Mouse (Mus musculus): ENCODE measurements around the gene Lmntd1.
"Not testable (repeated sequence)": the region's sequence is repeated elsewhere in the genome, so short reads cannot be mapped to it uniquely, and the experiment has no call there.

Gene Lmntd1

DNA sequence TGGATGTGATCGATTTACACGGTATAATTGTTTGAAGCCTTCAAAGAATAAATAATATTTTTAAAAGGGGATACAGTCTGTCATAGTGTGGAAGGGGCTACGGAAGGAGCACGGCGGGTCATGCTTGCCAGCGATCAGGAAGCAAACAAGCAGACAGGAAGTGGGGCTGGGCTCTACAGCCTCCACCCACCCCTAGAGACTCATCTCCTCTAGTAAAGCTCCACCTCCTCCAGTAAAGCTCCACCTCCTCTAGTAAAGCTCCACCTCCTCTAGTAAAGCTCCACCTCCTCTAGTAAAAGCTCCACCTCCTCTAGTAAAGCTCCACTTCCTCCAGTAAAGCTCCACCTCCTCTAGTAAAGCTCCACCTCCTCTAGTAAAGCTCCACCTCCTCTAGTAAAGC, 276.6 kb downstream of the Lmntd1 start:
- DNase-seq = not testable (repeated sequence)

DNA sequence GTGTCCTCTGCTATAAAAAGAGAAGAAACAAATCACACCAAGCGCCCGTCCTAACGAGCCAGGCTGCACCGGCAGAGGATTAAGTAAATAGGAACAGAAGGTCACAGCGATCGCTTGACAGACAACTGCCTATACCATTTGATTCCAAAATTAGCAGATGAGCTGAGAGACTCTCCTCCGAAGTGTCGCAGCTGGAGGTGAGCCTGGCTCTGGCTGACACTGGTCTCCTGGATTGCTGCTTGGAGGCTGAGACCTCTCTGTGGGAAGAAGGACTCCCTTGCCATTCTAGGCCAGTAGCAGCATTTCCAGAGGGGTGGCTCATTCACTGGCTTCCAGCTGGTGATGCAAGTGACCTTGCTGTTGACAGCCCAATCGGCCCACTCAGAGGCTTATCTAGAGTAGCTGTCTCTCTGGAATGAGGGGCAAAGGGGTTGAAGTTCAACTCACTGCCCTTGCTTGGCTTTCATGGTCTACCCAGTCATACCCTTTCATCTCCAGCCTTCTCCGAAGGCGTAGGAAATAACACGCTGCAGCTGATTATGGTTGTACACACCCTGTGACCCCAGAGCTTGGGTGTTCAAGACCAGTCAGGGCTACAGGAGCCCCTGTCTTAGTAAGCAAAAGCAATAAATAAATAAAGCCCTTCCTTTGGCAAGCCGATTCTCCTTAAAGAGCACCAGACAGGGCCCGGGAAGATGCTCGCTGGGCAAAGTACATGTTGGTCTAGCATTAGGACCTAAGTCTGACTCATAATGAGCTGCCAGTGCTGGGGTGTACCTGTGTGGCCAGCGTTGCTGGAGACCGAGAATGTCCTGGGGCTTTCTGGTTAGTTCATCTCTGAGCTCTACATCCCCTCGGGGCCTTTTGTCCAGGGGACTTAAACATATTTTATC, 278.0 kb downstream of the Lmntd1 start:
- DNase-seq = no peak

DNA sequence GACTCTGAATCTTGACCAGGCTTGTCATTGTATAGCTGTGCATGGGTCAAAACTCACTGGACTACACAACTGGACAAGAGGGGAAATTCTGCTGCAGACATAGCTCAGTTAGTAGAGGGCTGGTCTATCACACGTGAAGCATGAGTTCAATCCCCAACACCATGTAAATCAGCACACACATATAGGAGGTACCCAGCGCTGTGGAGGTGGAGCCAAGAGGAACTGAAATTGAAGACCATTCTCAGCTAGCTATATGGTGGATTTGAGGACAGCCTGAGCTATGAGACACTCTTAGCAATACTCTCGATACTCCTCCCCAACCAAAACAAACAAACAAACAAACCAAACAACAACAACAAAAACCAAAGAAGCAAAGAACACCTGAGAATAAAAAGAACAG, 279.9 kb downstream of the Lmntd1 start:
- DNase-seq = no peak

GRCm38 (mm10) chr6:145326141-145326806, 287.8 kb downstream of the Lmntd1 start:
- peak; percentile 83 for DNase-seq

DNA sequence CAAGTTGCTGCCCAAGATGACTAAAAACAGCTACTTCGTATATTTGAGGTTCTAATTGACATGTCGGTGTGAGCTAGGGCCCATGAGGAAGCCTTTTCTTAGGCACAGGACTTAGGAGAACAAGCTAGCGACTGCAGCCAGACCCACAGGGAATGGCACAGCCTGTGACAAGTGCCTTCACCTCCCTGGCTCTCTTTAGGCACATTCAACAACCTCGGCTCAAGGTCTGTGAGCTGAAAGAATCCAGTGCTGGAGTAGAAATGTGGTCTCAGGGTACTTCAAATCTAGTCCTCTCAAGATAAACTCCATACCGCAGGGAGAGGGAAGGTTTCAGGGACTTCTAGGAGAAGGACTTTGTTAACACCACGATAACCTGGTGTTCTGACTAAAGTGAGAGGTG, 289.0 kb downstream of the Lmntd1 start:
- DNase-seq = no peak

DNA sequence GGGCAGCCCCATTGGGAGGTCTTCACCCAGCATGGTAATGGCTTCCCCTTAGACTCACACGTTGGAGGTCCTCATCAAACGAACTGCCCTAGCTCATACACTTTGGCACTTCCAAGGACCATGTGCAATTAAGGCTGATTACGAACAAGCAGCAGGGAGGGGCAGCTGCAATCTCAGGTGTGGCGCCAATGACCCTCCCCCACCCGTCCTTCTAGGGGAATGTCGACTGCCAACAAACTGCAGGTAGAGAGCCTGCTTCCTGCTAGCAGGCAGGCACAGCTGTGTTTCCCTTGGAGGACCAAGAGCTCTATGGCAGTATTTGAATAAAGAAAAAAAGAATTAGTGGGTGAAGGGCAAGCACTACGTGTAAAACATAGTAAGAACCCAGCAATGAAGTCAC, 289.6 kb downstream of the Lmntd1 start:
- DNase-seq = no peak

DNA sequence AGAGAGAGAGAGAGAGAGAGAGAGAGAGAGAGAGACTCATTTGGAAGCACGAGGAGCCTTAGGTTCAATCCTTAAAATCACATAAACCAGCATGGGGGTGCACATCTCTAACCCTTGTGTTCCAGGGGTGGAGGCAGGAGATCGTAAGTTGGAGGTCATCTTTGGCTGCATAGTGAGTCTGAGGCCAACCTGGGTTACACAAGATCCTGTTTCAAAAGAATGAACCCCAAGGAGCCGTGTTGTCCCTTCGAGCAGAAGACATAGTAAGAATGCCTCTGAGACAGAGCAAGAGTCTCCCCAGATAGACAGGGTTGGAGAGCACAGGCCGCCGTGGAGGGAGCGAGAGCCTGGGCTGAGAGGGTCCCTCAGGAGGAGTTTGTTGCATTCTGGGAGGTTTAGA, 291.9 kb downstream of the Lmntd1 start:
- no peak for DNase-seq

DNA sequence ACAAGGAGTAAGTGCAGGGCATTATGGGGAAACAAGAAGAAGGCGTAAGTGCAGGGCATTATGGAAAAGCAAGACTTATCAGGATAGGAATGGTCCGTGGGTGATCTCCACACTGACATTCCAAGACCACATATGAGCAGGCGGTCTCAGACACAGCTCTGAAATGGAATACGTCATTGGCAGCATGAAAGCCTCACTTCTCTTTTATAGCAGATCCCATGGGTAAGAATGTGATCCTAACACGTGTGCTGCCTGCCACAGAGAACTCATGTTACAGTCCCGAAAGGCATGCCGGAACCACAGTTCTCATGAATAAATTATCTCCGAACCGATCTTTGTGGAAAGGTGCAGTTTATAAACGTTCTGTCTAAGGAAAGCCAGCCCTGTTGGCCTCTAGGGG, 294.0 kb downstream of the Lmntd1 start:
- no peak for DNase-seq
